ENCODE assay signal across 8 mouse cellular contexts in genomic region chr2:23571302-23572156, GRCm38 (mm10). TPM values are rescaled to one million over a fixed set of nuclear protein-coding genes. Genes with fewer than 3 reads are reported as not detected.
DNase-seq lines count a peak whose midpoint lies in the region; ATAC-seq lines count a peak whose summit lies in the region.

Gene Spopl, minus strand, starts transcription at chr2:23572106.

- peaks cover 12% of the 10 kb centered on the region; the same call in 1 of the 2 replicates for H3K27me3 ChIP-seq in embryonic facial prominence, embryonic 12.5 days
- peaks cover 4% of the 10 kb centered on the region; the same call in 1 of the 2 replicates for H3K27me3 ChIP-seq in limb, embryonic 10.5 days (ENCODE audit: low read depth, poor library complexity, severe bottlenecking)
- peaks cover 17% of the 10 kb centered on the region for H3K27me3 ChIP-seq in midbrain, embryonic 12.5 days

- H3K9me3 ChIP-seq in embryonic facial prominence, embryonic 12.5 days, result no peaks in the 10 kb centered on the region
- no peaks in the 10 kb centered on the region for H3K9me3 ChIP-seq in limb, embryonic 10.5 days (replicated peaks)
- H3K9me3 ChIP-seq in midbrain, embryonic 12.5 days, result no peaks in the 10 kb centered on the region

- H3K36me3 ChIP-seq in embryonic facial prominence, embryonic 12.5 days, result no peaks in the 10 kb centered on the region
- peaks cover 9% of the 10 kb centered on the region; the same call in 1 of the 2 replicates for H3K36me3 ChIP-seq in limb, embryonic 10.5 days
- H3K36me3 ChIP-seq in midbrain, embryonic 12.5 days, result no peaks in the 10 kb centered on the region

- peak; percentile 86 for ATAC-seq in embryonic facial prominence, embryonic 12.5 days (ENCODE audit: insufficient number of reproducible peaks, insufficient read depth, low FRiP score, low TSS enrichment)
- ATAC-seq in midbrain, embryonic 12.5 days (ENCODE audit: low FRiP score, low read depth), result peak; percentile 94

- WGBS in embryonic facial prominence, embryonic 12.5 days, result 3% methylated on average over 45 of the region's 58 CpGs
- 3% methylated on average over 58 of the region's 58 CpGs for WGBS in limb, embryonic 10.5 days
- 2% methylated on average over 58 of the region's 58 CpGs for WGBS in midbrain, embryonic 12.5 days

- peak within 1 kb of the TSS; percentile 68 for H3K27ac ChIP-seq in embryonic facial prominence, embryonic 12.5 days
- H3K27ac ChIP-seq in limb, embryonic 10.5 days, result peak within 1 kb of the TSS; percentile 95
- peak within 1 kb of the TSS; percentile 69 for H3K27ac ChIP-seq in midbrain, embryonic 12.5 days (replicated peaks)

- H3K4me3 ChIP-seq in embryonic facial prominence, embryonic 12.5 days, result peak within 1 kb of the TSS; percentile 93
- H3K4me3 ChIP-seq in limb, embryonic 10.5 days, result peak within 1 kb of the TSS; percentile 94
- H3K4me3 ChIP-seq in midbrain, embryonic 12.5 days, result peak within 1 kb of the TSS; percentile 94

- peak within 1 kb of the TSS; percentile 81 for H3K4me2 ChIP-seq in embryonic facial prominence, embryonic 12.5 days (replicated peaks)
- peak within 1 kb of the TSS; percentile 79 for H3K4me2 ChIP-seq in midbrain, embryonic 12.5 days (replicated peaks)

- peaks cover 7% of the 10 kb centered on the region; the same call in 1 of the 2 replicates for H3K4me1 ChIP-seq in embryonic facial prominence, embryonic 12.5 days
- peaks cover 9% of the 10 kb centered on the region for H3K4me1 ChIP-seq in limb, embryonic 10.5 days
- H3K4me1 ChIP-seq in midbrain, embryonic 12.5 days, result peaks cover 10% of the 10 kb centered on the region

- H3K9ac ChIP-seq in embryonic facial prominence, embryonic 12.5 days, result peak within 1 kb of the TSS; percentile 94
- peak within 1 kb of the TSS; percentile 91 for H3K9ac ChIP-seq in midbrain, embryonic 12.5 days (replicated peaks)

- peak; percentile 78 for DNase-seq in 3134 (ENCODE audit: extremely low read depth, insufficient read length, low spot score)
- DNase-seq in adrenal gland, postnatal 25 days, result peak; percentile 90
- DNase-seq in heart, adult 18-20 months, result peak; percentile 90 to 91
- peak; percentile 86 for DNase-seq in kidney, adult 18-20 months
- DNase-seq in limb, embryonic 10.5 days (ENCODE audit: low spot score), result peak; percentile 89
- DNase-seq in skeletal muscle tissue, adult 2 months (ENCODE audit: low read depth, low spot score), result peak; percentile 73

RNA-seq across cellular contexts. Expression of gene Spopl, which starts in this region (rescaled TPM):
- total RNA-seq in adrenal gland, postnatal 25 days (2021), result 27.6 and 29.8 TPM in 2 replicates
- polyA plus RNA-seq in embryonic facial prominence, embryonic 12.5 days (2016; fragmentation: Nextera tagmentation; extraction: Ambion mirVana), result 14.0 and 19.8 TPM in 2 replicates
- 10 to 100 TPM; 14.6 to 17.6 TPM for total RNA-seq in heart, adult 18-20 months (2021)
- polyA plus RNA-seq in limb, embryonic 10.5 days (2016; fragmentation: Nextera tagmentation; extraction: Ambion mirVana), result 8.7 and 14.2 TPM in 2 replicates
- polyA plus RNA-seq in midbrain, embryonic 12.5 days (2016; fragmentation: Nextera tagmentation; extraction: Ambion mirVana), result 13.9 and 14.1 TPM in 2 replicates

Comparison
In these comparisons a context has a peak if more than half of its experiments do, and no peak if none do; other contexts are left out.
1. Peak in every context shown above with its lines: DNase-seq, ATAC-seq, H3K4me3 ChIP-seq and H3K27ac ChIP-seq.